Mouse (Mus musculus): Measurements from ENCODE around the gene Sox9. TPM values are rescaled to one million over a fixed set of nuclear protein-coding genes. Genes with fewer than 3 reads are reported as not detected.

Sox9 gene
- polyA plus RNA-seq, 1 experiment from 2014 or later = 27.7 TPM

DNA sequence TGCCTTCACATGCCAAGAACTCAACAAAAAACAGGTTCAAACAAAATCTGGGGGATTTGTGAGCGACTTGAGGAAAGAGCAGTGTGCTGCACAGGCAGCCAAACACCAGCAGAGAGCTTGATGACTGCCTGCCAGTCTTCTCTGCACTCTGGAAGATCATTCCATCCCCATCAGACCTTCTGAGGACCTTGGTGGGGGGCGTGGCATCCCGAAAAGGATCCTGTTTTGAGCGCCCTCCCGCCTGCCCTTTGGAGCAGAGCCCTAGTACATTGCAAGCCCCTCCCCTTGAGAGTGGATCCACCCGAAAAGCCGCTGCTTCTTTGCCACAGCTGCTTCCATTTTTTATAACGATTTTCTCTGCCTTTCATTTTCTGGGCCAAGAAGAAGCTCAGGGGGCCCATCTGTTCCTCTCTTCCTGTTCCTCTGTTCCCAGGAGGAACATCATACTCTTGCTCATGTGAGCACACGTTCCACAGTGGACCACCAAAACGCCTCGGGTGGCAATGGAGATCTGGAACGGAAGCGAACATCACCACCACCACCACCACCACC, 16.9 kb downstream of the Sox9 start:
- ChIA-PET CTCF (no interaction called here), POLR2A (no interaction called here)
- in situ Hi-C loops (cut with MboI; ENCODE audit: low pct_unique_long_range_greater_than_20kb) = loop anchor here (5.0 to 10.0 kb wide), 2 partner anchors 196 to 348 kb away; no protein-coding TSS in a partner anchor
- no peaks in the 10 kb centered on the region for H3K27me3 ChIP-seq
- no peak for ATAC-seq
- no peak for DNase-seq (ENCODE audit: low read depth, low spot score)
- TF ChIP-seq CTCF (IDR thresholded peaks at IDR 0.05) = no peak

DNA sequence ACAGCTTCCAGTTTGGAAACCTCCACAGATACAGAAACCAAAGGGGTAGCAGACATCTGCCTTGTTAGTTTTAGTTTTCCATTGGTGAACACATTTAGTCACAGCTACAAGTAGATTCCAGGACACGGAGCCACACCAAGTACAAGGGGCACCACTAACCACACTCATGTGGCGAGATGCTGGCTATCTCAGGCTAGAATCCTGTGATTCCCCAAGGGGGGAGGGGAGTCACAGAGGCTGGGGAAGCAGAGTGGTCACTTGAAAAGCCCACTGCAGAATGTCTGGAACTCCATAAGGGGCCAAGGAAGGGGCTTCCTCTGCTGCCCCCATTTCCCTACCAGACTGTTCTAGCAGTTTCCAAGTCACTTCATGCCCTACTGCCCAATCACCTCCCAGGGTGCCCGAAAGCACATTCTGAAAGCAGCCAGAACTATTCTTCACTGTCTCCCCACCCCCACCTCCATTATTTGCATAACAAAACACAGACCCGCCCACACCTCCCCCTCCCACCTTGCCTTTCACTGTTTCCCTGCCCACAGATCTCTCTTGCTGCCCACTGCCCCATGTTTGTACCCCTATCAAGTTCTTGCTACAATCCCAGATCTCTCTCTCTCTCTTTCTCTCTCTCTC, 19.3 kb downstream of the Sox9 start:
- CTCF ChIA-PET = no interaction called here
- H3K27me3 ChIP-seq = no peaks in the 10 kb centered on the region
- ATAC-seq (peak; percentile 17), DNase-seq (ENCODE audit: low read depth, low spot score) (no peak)
- no peak for TF ChIP-seq CTCF (IDR thresholded peaks at IDR 0.05)
- POLR2A ChIA-PET = no interaction called here
- in situ Hi-C loops (cut with MboI; ENCODE audit: low pct_unique_long_range_greater_than_20kb) = loop anchor here (25.0 kb wide), 1 partner anchor 836 kb away; the partner anchor contains the start of gene Cog1

DNA sequence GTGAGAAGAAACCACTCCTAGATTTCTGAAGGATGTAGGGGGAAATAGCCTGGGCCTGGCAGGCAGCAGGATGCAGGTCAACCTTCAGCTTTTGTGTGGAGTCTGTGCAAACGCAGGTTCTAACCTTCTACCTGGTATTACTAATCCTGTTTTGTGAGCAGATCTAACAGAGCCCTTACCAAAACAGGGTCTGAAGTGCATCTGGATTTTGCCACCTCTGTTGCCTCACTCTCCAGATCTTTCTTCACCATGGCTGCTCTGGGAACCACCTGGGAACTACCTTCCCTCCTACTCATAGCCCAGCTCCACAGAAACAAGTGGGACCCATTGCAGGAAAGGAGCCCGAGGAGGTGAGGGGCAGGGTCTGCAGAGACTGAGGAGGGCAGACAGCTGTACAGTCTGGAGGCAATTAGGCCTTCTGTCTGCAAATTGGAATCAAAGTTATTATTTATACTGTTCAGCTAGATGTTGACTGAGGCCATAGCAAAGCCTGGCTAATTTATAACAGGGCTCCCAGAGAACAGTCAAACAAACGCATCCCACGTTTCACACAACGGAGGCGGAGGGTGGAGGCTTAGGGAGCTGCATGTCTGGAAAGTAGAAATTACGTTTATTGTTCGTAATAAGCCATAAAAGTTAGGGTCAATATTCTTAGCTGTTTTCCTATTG, 25.9 kb downstream of the Sox9 start:
- CTCF ChIA-PET = interaction anchor here (1.0 to 1.4 kb wide), 3 partner anchors 11 to 181 kb away, joined by 3 to 4 read pairs (median 4); no protein-coding TSS in a partner anchor
- in situ Hi-C loops (cut with MboI; ENCODE audit: low pct_unique_long_range_greater_than_20kb) = loop anchor here (25.0 kb wide), 1 partner anchor 829 kb away; the partner anchor contains the start of gene Cog1
- no peaks in the 10 kb centered on the region for H3K27me3 ChIP-seq
- POLR2A ChIA-PET = no interaction called here
- TF ChIP-seq CTCF (IDR thresholded peaks at IDR 0.05) = no peak
- no peak for DNase-seq (ENCODE audit: low read depth, low spot score)
- no peak for ATAC-seq

DNA sequence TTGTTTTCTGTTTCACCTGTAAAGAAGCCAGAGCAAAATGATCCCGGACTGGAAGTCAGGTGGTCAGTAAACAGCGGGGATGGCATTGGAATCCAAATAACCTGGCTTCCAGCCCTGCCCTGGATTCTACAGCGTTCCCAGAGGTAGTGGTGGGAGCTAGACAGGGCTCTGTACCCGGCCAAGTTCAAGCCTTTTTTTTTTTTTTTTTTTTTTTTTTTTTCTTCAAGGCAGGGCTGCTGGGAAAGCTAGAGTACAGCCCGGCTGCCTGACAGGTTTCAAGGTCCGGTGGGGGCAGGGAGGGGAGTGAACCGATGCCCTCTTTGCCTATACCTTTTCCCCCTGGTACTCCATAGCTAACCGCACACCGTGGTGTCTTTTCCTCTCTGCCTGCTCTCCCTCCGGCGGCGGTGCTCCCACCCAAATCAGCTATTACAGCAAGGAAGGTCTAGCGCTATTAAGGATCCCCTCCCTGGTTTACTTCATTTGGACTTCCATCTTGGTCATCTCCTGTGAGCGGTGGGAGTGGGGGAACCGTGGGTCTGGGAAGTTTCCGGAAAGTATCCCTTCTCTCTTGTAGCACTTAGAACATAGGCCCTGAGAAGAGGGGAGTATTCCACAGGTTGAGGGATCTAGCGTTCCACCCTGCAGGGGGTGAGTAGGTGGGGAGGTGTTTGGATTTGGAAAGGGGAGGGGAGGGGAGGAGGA, 28.6 kb downstream of the Sox9 start:
- CTCF ChIA-PET = no interaction called here
- H3K27me3 ChIP-seq = no peaks in the 10 kb centered on the region
- ATAC-seq (no peak), DNase-seq (ENCODE audit: low read depth, low spot score) (no peak)
- TF ChIP-seq CTCF (IDR thresholded peaks at IDR 0.05) = no peak
- POLR2A ChIA-PET = interaction anchor here (0.6 kb wide), 1 partner anchor 26 kb away, joined by 3 read pairs; no protein-coding TSS in a partner anchor
- in situ Hi-C loops (cut with MboI; ENCODE audit: low pct_unique_long_range_greater_than_20kb) = loop anchor here (25.0 kb wide), 1 partner anchor 827 kb away; the partner anchor contains the start of gene Cog1

DNA sequence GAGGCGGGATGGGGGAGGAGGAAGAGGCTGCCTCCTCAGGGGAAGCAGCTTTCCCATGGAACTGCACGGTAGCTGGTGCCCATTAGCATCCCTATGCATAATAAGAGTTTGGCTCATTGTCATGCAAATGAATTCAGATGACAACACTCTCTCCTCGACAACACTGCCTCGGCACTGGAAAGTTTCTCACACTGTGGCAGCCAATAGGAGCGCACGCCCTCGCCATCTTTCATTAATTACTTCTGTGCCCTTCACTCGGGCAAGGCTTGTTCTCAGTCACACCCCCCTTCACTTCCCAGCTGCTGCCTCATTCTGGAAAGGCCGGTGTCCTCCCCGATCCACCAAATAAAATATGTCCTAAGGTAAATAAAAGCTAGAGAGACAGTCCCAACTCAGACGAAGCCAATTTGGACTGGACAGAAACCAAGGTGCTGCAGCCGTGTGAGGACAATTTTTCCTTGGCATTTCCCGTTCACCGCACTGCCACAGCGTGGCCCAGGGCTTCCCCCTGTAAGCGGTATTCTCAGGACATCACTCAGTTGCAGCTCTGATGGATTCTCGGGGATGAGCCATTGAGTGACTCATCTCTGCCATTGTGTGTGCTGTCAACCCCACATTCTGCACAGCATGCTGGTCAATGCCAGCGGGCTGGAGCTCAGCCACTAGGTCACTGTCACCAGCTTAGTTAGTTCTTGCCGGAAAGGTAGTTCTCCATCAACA, 29.3 kb downstream of the Sox9 start:
- CTCF ChIA-PET = interaction anchor here (0.7 to 2.3 kb wide), 2 partner anchors 8 to 45 kb away, joined by 3 to 6 read pairs; no protein-coding TSS in a partner anchor
- no peak for DNase-seq (ENCODE audit: low read depth, low spot score)
- no peaks in the 10 kb centered on the region for H3K27me3 ChIP-seq
- in situ Hi-C loops (cut with MboI; ENCODE audit: low pct_unique_long_range_greater_than_20kb) = loop anchor here (25.0 kb wide), 1 partner anchor 826 kb away; the partner anchor contains the start of gene Cog1
- no peak for TF ChIP-seq CTCF (IDR thresholded peaks at IDR 0.05)
- POLR2A ChIA-PET = no interaction called here
- peak; percentile 80 for ATAC-seq

DNA sequence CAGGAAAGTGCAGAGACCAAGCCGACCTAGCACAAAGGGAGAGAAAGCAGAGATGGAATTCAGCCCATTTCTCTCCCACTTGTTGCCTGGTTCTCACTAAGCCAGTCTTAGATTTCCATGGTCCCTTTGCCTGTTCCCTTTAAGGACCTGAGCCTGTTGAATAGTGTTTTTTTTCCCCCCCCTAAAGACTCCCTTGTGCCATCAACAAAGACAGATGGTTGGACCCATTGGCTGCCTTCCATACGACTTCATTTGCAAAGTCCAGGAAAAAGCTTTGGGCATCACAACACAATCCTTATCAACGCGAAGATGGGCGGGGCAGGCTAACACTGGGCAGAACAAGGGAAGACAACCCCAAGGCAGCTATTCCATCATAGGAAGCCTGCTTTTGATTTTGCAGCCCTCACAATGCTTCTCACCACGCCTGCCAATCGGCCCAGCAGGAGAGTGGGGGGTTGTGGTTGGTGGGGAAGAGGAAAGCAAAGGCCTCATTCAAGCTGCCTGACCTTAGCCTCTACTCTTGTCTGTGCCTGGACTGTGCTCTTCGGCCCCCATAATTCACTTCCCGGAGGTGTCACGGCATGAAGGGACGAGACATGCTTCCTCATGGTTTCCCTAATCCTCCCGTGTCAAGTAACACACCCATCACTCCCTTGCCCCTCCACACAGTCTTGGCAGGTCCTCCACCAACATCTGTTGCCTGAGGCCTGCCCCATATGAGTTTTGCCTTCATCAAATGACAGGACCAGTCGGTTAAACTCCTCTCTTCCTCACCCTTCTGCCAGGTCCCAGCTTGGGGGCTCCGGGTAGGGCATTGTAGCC, 36.0 kb downstream of the Sox9 start:
- TF ChIP-seq CTCF (IDR thresholded peaks at IDR 0.05) = no peak
- DNase-seq (ENCODE audit: low read depth, low spot score) = no peak
- no peak for ATAC-seq
- no peaks in the 10 kb centered on the region for H3K27me3 ChIP-seq
- POLR2A ChIA-PET = no interaction called here
- in situ Hi-C loops (cut with MboI; ENCODE audit: low pct_unique_long_range_greater_than_20kb) = loop anchor here (25.0 kb wide), 1 partner anchor 819 kb away; the partner anchor contains the start of gene Cog1
- CTCF ChIA-PET = no interaction called here

DNA sequence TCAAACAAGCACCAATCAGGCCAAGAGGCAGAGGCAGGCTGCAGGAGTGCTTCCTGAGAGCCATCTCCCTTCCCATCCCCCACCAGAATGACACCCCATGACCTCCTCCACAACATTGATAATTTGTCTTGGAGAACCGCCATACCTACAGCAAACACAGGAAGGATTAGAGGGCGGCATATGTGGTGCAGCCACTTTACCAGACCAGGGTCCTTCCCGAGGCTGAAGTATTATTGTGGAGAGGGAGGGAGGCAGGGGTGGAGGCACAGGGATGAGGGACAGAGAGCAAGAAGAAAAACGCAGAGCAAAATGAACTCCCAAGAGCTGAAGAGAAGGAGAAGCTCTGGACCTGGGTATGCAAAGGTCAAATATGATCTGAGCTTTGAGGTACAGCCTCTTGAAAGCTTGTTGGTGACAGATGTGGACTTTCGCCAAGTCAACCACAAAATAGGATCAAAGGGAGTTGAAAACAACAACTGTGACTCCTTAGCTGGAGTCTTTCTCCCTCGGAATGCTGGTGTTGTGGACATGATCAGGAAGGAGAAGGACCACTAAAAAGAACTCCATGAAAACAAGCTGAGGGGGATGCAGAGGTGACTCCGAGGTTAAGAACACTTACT, 36.7 kb downstream of the Sox9 start:
- ChIA-PET CTCF (no interaction called here), POLR2A (no interaction called here)
- in situ Hi-C loops (cut with MboI; ENCODE audit: low pct_unique_long_range_greater_than_20kb) = loop anchor here (25.0 kb wide), 1 partner anchor 819 kb away; the partner anchor contains the start of gene Cog1
- no peak for TF ChIP-seq CTCF (IDR thresholded peaks at IDR 0.05)
- H3K27me3 ChIP-seq = no peaks in the 10 kb centered on the region
- ATAC-seq (no peak), DNase-seq (ENCODE audit: low read depth, low spot score) (no peak)

DNA sequence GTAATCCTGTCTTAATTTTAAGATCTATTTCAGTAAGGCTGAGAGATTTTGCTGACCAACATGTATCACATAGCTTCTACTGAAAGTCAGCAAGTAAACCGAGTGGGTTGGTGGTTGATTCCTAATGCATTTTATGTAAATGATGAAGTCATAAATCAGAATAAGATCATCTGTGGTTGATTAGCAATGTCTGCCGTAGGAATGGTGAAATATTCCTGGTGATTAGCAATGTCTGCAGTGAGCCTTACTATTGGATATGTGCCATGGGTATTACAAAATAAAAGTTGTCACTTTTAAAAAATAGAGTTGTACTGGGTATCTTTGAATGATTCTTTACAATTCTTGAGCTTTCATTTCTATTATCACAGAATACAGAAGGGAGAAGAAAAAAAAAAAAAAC, 39.5 kb downstream of the Sox9 start:
- no peaks in the 10 kb centered on the region for H3K27me3 ChIP-seq
- no peak for ATAC-seq
- ChIA-PET POLR2A (no interaction called here), CTCF (no interaction called here)
- no peak for DNase-seq (ENCODE audit: low read depth, low spot score)
- in situ Hi-C loops (cut with MboI; ENCODE audit: low pct_unique_long_range_greater_than_20kb) = loop anchor here (25.0 kb wide), 1 partner anchor 816 kb away; the partner anchor contains the start of gene Cog1
- no peak for TF ChIP-seq CTCF (IDR thresholded peaks at IDR 0.05)

DNA sequence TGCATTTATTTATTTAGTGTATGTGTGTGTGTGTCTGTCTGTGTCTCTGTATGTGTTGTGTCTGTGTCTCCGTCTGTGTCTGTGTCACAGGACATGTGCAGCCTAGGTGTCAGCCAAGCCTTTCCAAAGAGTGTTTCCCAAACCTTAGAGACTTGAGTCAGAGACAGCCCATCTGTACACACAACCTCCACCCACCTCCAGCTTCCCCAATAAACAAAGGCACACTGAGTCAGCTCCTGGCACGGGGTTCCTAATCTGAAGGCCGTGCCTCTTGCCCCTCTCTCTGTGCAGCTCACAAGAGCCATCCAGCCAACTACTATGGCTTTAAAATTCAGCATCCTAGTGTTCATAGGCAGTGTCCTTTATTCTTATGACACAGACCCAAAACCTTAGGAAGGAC, 42.1 kb downstream of the Sox9 start:
- no peak for DNase-seq (ENCODE audit: low read depth, low spot score)
- CTCF ChIA-PET = no interaction called here
- no peak for TF ChIP-seq CTCF (IDR thresholded peaks at IDR 0.05)
- in situ Hi-C loops (cut with MboI; ENCODE audit: low pct_unique_long_range_greater_than_20kb) = loop anchor here (25.0 kb wide), 1 partner anchor 813 kb away; the partner anchor contains the start of gene Cog1
- no peaks in the 10 kb centered on the region for H3K27me3 ChIP-seq
- POLR2A ChIA-PET = no interaction called here
- no peak for ATAC-seq

Data from Patski (cell line).